Mouse (Mus musculus) intestine, embryonic 16.5 days (tissue): ENCODE results near the gene Pin4. TPM values are rescaled to one million over a fixed set of nuclear protein-coding genes. Genes with fewer than 3 reads are reported as not detected.

Experiments used
- ATAC-seq: fragments of 200-750 bp; cut with Nextera tagmentation; 2 replicates; pipeline ENCODE4 v1.8.0; 2017; ENCODE audit warnings: moderate TSS enrichment, moderate library complexity
- H3K27ac ChIP-seq: fragments of 300-500 bp; sonication (generic); 2 replicates; pipeline ENCODE4 v1.5.1; 2014; ENCODE audit warnings: mild to moderate bottlenecking, low read length
- H3K27me3 ChIP-seq: fragments of 300-500 bp; sonication (generic); replicated peaks from 2 replicates; pipeline ENCODE4 v1.6.1; 2014; ENCODE audit warnings: low read length, control low read depth, mixed read lengths; ENCODE audit not compliant: control insufficient read depth, insufficient read depth
- H3K36me3 ChIP-seq: fragments of 300-500 bp; sonication (generic); 2 replicates; pipeline ENCODE4 v1.6.1; 2014; ENCODE audit warnings: low read length, control low read depth; ENCODE audit not compliant: control insufficient read depth, insufficient read depth
- H3K4me1 ChIP-seq: fragments of 300-500 bp; sonication (generic); 2 replicates; pipeline ENCODE4 v1.6.1; 2014; ENCODE audit warnings: low read length, control low read depth, mixed read lengths; ENCODE audit not compliant: control insufficient read depth, insufficient read depth
- H3K4me2 ChIP-seq: fragments of 300-500 bp; sonication (generic); 2 replicates; pipeline ENCODE4 v1.6.1; 2014; ENCODE audit warnings: low read depth, low read length, control low read depth
- H3K4me3 ChIP-seq: fragments of 300-500 bp; sonication (generic); 2 replicates; pipeline ENCODE4 v1.5.1; 2014; ENCODE audit warnings: mild to moderate bottlenecking, low read length
- H3K9ac ChIP-seq: fragments of 300-500 bp; sonication (generic); 2 replicates; pipeline ENCODE4 v1.6.1; 2014; ENCODE audit warnings: low read depth, low read length
- H3K9me3 ChIP-seq: fragments of 300-500 bp; sonication (generic); 2 replicates; pipeline ENCODE4 v1.6.1; 2016; ENCODE audit warnings: low read length, control low read depth; ENCODE audit not compliant: control insufficient read depth
- WGBS: fragments of 180-500 bp; shearing (Covaris S2); extraction: QIAGEN DNeasy Blood & Tissue Kit; methylation state at CpG from one replicate; pipeline ENCODE4 v1.1.7; 2014; 5-methylcytosine and 5-hydroxymethylcytosine counted together
- polyA plus RNA-seq: library from polyadenylated mRNA; unstranded; fragments of >200 nt; fragmentation: Nextera tagmentation; extraction: Ambion mirVana; gene quantifications from 2 replicates; pipeline ENCODE4 v1.2.1, GENCODE M21; 2015

Gene Pin4
- polyA plus RNA-seq, result 44.1 and 49.4 TPM in 2 replicates

- Histone ChIP-seq H3K4me1 (no peaks in the 10 kb centered on the region), H3K4me3 (peak within 1 kb of the TSS; percentile 64), H3K4me2 (peak within 1 kb of the TSS; percentile 61), H3K36me3 (no peaks in the 10 kb centered on the region), H3K27ac (no peak within 1 kb of the TSS), H3K9me3 (no peaks in the 10 kb centered on the region), H3K9ac (peak within 1 kb of the TSS; percentile 70), H3K27me3 (no peaks in the 10 kb centered on the region; the same call in 1 of the 2 replicates)
- ATAC-seq, result peak; percentile 99
- WGBS, result 16% methylated on average over 30 of the region's 30 CpGs
Measured at GRCm38 (mm10) chrX:102119042-102119864, at the start of gene Pin4. TSS of gene Pin4 (plus strand) at chrX:102119447.

- Histone ChIP-seq H3K4me2 (peak within 1 kb of the TSS; percentile 79), H3K9me3 (no peaks in the 10 kb centered on the region), H3K9ac (peak within 1 kb of the TSS; percentile 64), H3K4me3 (peak within 1 kb of the TSS; percentile 56), H3K27me3 (no peaks in the 10 kb centered on the region; the same call in none of the 2 replicates), H3K36me3 (no peaks in the 10 kb centered on the region), H3K27ac (peak within 1 kb of the TSS; percentile 10), H3K4me1 (no peaks in the 10 kb centered on the region)
- WGBS, result 14% methylated on average over 55 of the region's 61 CpGs
- ATAC-seq, result peak; percentile 92
Measured at GRCm38 (mm10) chrX:102070591-102071471, 48.4 kb upstream of the Pin4 start, which contains the start of gene Rtl5. TSS of gene Rtl5 (minus strand) at chrX:102071304.

DNA sequence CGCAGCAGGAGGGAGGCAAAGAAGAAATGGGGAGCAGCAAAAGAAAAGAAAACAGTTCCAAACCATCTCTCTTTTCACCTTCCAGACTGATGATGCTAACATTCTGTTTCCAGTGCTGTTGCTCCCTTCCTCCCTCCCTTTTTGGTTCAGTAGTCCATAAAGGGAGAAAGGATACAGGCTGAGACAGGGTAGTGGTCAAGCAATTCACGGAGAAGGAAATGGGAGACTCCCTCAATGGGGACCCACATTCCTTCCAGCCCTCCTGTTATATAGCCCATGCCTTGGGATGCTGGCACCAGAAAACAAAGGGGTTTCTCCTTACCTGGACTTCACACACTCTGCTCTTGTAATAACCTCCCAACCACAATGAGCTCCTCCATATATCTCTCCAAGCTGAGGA is 47.7 kb upstream of the Pin4 start:
- peak; percentile 21; the same call in 1 of the 2 replicates for ATAC-seq
- WGBS, result 9% methylated on average over 2 of the region's 2 CpGs
- H3K27ac ChIP-seq, result no peak overlapping the region
- H3K36me3 ChIP-seq, result no peaks in the 10 kb centered on the region
- H3K27me3 ChIP-seq, result no peaks in the 10 kb centered on the region; the same call in none of the 2 replicates
- peak overlapping the region; percentile 79 for H3K4me2 ChIP-seq
- no peaks in the 10 kb centered on the region for H3K9me3 ChIP-seq
- H3K4me3 ChIP-seq, result peak overlapping the region; percentile 56
- H3K4me1 ChIP-seq, result no peaks in the 10 kb centered on the region
- no peak overlapping the region for H3K9ac ChIP-seq

- H3K4me3 ChIP-seq, result no peak overlapping the region
- no peak for ATAC-seq
- WGBS, result 82% methylated on average over 14 of the region's 14 CpGs
Measured at GRCm38 (mm10) chrX:102073605-102074325, 45.5 kb upstream of the Pin4 start.

DNA sequence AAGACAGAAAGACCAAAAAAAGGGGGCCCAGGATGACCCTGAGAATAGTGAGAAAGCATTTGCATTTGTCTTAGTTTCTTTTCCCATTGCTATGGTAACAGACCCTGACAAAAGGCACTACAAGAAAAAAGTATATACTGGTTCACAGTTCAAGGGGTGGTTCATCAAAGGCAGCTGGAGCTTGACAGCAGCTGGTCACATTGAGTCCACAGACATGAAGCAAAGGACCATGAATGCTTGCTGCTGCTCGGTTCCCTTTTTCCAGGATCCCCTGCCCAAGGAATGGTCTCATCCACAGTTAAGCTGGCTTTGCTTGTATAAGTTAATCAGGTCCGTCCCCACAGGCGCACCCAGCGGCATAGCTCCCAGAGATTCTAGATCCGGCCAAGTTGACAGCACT is 44.8 kb upstream of the Pin4 start:
- Histone ChIP-seq H3K4me3 (no peak overlapping the region), H3K4me1 (no peaks in the 10 kb centered on the region), H3K9me3 (no peaks in the 10 kb centered on the region), H3K9ac (no peak overlapping the region), H3K36me3 (no peaks in the 10 kb centered on the region), H3K27ac (no peak overlapping the region), H3K27me3 (no peaks in the 10 kb centered on the region; the same call in 1 of the 2 replicates), H3K4me2 (no peak overlapping the region)
- ATAC-seq, result no peak
- WGBS, result 86% methylated on average over 5 of the region's 5 CpGs

More at GRCm38 (mm10) chrX:102073605-102074325, 45.5 kb upstream of the Pin4 start:
- H3K36me3 ChIP-seq, result no peaks in the 10 kb centered on the region
- no peak overlapping the region for H3K4me2 ChIP-seq
- no peak overlapping the region for H3K27ac ChIP-seq
- no peaks in the 10 kb centered on the region; the same call in 1 of the 2 replicates for H3K27me3 ChIP-seq
- no peak overlapping the region for H3K9ac ChIP-seq
- H3K9me3 ChIP-seq, result no peaks in the 10 kb centered on the region
- H3K4me1 ChIP-seq, result no peaks in the 10 kb centered on the region

DNA sequence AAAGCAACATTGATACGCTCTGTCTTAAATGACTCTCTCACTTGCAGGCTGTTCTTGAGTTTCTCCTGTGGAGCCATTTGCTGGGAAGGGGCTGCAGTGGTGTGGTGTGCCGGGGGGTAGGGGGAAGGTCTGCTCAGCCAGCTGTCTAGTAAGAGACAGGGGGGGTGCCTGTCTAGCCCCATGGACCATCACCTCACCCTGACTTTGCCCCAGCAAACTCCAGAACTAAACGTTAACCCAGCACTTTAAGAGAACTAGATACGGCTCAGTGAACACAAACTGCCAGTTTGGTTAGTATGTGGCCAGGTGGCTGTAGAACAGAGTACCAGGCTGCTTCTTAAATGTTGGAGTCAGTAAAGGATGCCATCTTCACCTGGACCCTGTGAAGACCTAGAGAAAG is 44.1 kb upstream of the Pin4 start:
- Histone ChIP-seq H3K4me3 (no peak overlapping the region), H3K4me1 (no peaks in the 10 kb centered on the region), H3K9me3 (no peaks in the 10 kb centered on the region), H3K27me3 (no peaks in the 10 kb centered on the region; the same call in 1 of the 2 replicates), H3K36me3 (no peaks in the 10 kb centered on the region), H3K27ac (no peak overlapping the region), H3K9ac (no peak overlapping the region), H3K4me2 (no peak overlapping the region)
- ATAC-seq, result no peak
- 79% methylated on average over 4 of the region's 4 CpGs for WGBS

- H3K4me1 ChIP-seq, result no peaks in the 10 kb centered on the region; the same call in 1 of the 2 replicates
- WGBS, result 82% methylated on average over 7 of the region's 7 CpGs
Measured at GRCm38 (mm10) chrX:102076886-102077765, 42.1 kb upstream of the Pin4 start.

GRCm38 (mm10) chrX:102081076-102081475 is 38.2 kb upstream of the Pin4 start:
- Histone ChIP-seq H3K9me3 (no peaks in the 10 kb centered on the region), H3K4me2 (no peak overlapping the region), H3K9ac (no peak overlapping the region), H3K27ac (no peak overlapping the region), H3K27me3 (no peaks in the 10 kb centered on the region), H3K36me3 (no peaks in the 10 kb centered on the region), H3K4me1 (no peaks in the 10 kb centered on the region; the same call in 1 of the 2 replicates), H3K4me3 (no peak overlapping the region)
- WGBS, result 61% methylated on average over 10 of the region's 10 CpGs
- no peak for ATAC-seq

More at GRCm38 (mm10) chrX:102076886-102077765, 42.1 kb upstream of the Pin4 start:
- H3K4me2 ChIP-seq, result no peak overlapping the region
- ATAC-seq, result no peak
- H3K4me3 ChIP-seq, result no peak overlapping the region
- no peaks in the 10 kb centered on the region; the same call in 1 of the 2 replicates for H3K27me3 ChIP-seq
- no peak overlapping the region for H3K27ac ChIP-seq
- H3K9me3 ChIP-seq, result no peaks in the 10 kb centered on the region
- H3K36me3 ChIP-seq, result no peaks in the 10 kb centered on the region
- H3K9ac ChIP-seq, result no peak overlapping the region
